Mouse (Mus musculus) T-helper 2 cell (primary cell): Measurements from ENCODE around the gene Il17rd.

ENCODE experiments used
- in situ Hi-C: fragments of 300-600 bp; cut with MboI, MseI; formaldehyde crosslinking; loops from one replicate; pipeline ENCODE4 v1.15.1; 2025; ENCODE audit warnings: high pct_unique_total_duplicates

The Il17rd gene

DNA sequence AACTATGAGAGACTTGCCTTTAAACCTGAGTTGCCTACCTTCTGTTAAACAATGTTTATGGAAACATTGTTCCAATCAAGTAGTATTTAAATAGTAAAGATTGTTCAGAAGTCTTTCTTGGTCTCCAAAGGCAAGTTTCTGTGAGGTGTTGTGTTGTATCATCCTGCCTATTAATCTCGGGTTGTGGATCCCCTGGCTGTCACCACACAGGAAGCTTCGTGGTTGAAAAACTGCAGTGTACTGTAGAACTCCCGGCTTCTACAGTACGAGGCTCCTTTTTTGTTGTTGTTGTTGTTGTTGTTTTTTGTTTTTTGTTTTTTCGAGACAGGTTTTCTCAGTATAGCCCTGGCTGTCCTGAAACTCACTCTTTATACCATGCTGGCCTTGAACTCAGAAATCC lies 46.7 kb downstream of the Il17rd start:
- in situ Hi-C loops = loop anchor here (5.0 kb wide), 1 partner anchor 53 kb away; no protein-coding TSS in a partner anchor

DNA sequence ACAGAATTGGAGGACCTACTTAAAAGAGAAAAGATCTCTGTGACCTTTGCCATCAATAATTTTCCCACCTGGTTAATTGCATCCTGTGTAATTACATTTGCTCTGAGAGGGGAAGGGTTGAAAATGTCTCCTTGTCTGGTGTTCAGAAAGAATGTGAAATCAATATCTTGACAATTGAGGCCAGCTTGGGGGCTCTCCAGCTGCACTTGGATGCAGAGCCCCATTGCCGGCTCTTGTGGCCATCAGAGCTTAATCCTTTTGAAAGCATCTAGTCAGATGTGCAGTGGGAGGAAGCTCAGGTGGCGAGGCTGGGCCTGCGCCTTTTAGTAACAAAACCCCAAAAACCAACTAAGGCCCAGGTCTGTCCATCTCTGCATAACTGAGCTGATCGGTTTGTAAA lies 47.3 kb downstream of the Il17rd start:
- in situ Hi-C loops = loop anchor here (5.0 kb wide), 1 partner anchor 54 kb away; no protein-coding TSS in a partner anchor

DNA sequence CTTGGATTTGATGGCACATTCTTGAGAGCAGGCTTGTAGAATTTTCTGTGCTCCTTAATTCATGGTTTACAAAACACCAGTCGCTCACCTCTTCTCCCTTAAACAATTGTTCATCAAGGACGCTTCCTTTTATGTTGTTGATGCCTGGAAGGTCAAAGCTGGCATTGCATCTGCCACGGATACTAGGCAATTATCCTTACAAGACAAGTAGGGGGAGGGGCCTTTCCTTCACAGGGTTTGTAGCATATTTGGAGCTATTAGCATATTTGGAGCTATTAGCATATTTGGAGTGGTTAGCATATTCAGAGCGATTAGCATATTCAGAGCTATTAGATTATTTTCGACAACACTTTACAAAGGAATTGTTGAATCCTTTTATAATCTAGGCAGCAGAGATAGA lies 55.5 kb downstream of the Il17rd start:
- in situ Hi-C loops = no loop called here

GRCm38 (mm10) chr14:27096133-27096532 lies 57.4 kb downstream of the Il17rd start:
- in situ Hi-C loops = no loop called here

DNA sequence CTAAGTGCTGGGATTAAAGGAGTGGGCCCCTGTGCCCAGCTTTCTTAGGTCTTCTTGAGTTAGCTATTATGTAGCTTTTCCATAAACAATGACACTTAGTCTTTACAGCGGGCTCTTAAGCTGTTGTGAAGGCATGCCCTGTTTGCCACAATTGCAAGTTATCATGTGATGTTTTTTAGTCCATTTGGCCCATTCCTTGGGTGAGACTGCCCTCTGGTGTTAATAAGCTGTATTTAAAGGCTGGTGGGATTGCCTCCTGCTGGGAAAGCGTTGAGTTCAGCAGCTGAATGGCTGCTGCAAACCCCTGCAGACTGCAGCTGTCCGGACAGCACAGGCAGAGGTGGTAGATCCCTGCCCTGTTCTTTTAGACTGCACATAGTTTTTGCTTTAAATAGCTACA lies 58.0 kb downstream of the Il17rd start:
- in situ Hi-C loops = no loop called here

GRCm38 (mm10) chr14:27101735-27102134 lies 63.0 kb downstream of the Il17rd start:
- in situ Hi-C loops = no loop called here

DNA sequence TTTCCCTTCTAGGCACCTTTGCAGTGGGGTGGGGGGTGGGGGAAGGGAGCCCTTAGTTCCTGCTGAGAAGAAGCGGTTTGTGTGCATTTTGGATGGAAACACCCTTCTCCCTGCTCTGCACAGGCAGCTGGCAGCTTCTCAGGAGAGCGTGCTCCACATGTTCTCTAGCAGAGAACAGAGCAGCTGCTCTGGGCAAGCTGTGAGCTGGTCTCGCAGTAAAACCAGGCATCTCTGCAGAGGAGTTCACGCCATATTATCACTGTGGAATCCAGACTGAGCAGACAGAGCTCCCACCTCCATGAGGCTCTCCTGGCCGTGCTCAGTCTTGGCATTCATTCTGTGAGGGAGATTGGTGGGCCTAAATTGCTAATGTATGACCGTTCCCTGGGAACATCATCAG lies 64.0 kb downstream of the Il17rd start:
- in situ Hi-C loops = no loop called here

DNA sequence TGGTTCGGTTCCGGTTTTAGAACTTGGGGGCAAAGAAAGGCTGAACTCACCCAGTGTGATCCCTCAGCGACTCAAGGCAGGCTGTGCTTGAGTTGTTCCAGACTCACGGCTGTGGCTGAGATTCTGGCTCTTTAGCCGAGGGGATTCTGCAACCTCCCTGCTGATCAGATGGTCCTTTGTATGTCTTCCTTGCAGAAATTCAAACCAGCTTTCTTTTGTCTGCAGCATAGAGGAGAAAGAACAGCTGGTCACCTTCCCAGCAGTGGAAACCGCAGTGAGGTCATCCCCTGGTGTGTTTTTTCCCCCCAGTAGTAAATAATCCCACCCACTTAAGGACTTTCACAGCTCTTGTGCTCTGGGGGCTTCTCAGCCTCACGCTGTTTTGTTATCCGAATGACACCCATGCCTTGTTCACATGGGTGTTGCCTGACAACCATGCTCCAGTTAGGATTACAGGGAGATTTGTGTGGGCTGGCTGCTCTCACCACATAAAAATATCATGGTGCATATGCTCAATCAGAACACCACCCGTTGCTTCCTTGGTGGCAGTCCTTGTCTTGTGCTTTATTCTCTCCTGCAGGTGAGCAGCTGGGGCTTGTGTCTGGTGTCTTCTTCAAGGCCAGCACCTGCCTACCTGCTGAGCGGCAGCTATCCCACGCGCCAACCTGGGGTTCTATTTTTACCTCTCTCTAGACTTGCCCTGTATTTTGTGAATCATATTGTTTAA lies 67.2 kb downstream of the Il17rd start:
- in situ Hi-C loops = no loop called here

GRCm38 (mm10) chr14:27108748-27109504 lies 70.2 kb downstream of the Il17rd start:
- in situ Hi-C loops = no loop called here

DNA sequence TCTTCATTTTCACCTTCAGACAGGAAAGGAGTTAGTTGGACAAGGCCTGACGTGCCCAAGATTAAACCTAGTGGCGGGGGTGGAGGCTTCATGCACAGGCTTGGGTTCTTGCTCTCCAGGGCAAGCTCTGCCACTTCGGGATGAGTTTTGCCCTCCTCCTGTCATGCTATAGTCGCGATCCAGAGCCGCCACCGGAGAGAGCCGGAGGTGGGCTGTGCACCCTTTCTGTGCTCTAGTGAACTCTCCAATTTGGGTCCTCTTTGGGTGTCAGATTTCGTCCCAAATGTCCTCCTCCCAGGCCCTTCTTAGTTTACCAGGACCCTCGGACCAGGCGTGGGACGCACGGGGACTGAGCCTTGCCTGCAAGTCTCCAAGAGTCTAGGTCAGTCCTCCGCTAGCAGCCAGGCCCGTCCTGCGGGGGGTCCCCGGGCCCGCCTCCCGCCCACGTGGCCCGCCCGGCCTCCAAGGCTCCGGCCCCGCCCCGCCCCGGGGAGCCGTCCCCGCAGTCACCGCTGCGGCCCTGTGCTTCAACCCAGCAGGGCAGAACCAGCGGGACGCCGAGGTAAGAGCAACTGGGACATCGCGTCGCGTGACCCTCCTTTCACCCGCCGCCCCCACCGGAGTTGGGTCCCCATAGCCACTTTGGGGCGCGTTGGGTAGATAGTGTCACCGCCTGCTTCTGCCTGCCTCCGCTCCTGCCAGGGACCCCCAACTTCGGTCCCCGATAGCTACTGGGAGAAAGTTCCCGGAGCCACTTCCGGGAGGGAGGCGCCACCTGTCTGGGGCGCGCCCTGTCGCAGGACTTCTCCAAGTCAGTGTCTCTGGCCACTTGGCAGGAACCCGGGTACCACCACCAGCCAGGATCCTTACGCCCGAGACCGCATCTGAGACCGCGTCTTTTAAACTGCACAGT lies 75.9 kb downstream of the Il17rd start, which contains the start of gene Arhgef3:
TSS of gene Arhgef3 (plus strand) at position 538 of the 913 bp plus-strand sequence.
- in situ Hi-C loops = no loop called here

DNA sequence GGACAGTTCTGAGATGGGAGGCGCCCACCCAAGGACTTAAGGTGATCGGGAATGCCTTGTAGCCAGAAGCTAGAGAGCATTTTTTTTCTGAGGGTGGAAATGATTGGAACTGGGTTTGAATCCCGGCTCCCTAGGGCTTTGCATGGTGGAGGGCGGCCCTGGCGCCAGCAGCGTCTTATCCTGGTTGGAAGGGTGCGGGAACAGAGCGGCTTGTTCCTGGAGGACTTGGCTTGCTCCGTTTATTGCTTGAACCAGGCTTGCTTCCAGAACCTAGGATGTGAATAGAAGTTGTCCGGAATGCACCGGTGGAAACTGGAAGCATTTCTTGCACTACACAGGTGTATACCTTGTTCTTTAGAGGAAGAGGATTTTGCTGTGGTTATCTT lies 76.5 kb downstream of the Il17rd start:
- in situ Hi-C loops = no loop called here

DNA sequence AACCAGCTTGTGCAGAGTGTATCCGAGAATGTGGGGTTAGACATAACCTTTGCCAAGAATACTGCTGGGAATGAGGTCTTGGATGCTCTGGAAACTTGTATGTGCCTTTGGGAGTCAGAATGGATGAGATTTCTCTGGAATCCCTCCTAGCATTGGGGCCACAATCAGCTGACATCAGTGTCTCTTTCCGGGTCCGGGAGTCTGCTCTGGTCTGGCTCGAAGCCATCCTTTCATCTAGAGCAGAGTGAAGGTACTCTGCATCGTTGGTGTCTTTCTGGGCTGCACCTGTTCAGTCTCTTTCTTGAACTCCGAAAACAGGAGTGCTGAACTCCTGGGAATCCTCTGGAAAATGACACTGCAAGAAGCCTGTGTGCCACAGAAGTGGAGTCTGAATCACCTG lies 77.2 kb downstream of the Il17rd start:
- in situ Hi-C loops = no loop called here

DNA sequence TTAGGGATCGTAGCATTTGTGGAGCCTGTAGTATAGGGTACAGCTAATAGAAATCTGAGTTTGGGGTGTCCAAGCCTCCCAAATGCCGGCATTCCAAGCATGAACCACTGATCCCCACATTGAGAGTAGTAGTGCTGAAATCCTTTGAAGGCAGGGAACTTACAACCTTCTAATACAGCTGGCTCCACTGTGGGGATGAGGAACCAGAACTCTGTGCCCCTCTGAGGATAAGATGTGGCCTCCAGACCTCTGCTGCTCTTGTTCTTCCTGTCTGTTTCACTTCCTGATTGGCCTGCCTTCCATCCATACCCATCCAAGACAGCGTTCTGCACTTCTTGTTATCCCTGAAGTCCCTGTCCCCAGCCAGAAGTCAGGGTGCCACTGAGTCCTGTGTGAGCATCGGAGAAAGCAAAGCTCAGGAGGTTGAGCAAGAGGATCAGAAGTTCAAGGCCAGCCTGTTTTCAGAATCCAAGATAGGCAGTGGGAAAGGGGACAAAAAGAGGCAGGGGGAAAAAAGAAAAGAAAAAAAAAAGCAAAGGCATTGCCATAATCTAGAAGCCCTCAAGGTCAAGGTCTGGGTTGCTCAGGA lies 77.9 kb downstream of the Il17rd start:
- in situ Hi-C loops = no loop called here

GRCm38 (mm10) chr14:27118546-27118945 lies 79.8 kb downstream of the Il17rd start:
- in situ Hi-C loops = no loop called here

DNA sequence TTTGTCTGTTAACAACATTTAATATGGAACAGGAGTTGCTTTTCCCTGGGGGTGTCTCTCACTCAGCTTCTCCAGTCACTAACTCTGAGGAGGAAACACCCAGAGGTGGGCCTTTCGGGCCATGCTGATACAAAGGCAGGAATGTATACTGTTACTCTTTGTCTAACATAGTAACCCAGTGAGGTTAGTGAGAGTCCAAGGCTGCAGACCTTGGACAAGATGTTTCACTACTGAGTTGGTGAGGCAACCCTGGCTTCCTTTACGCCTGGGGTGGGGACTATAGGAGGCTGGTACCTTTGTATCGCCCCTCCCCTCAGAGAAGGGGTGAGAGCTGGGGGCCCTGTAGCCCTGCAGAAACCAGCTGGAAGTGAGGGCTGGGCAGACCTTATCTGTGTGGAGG lies 83.9 kb downstream of the Il17rd start:
- in situ Hi-C loops = no loop called here

- in situ Hi-C loops = no loop called here
These were observed 84.8 kb downstream of the Il17rd start for GRCm38 (mm10) chr14:27123543-27123942.

- in situ Hi-C loops = no loop called here
These were observed 91.3 kb downstream of the Il17rd start for GRCm38 (mm10) chr14:27130031-27130430.

GRCm38 (mm10) chr14:27130676-27131075 lies 91.9 kb downstream of the Il17rd start:
- in situ Hi-C loops = no loop called here

- in situ Hi-C loops = no loop called here
These were observed 92.8 kb downstream of the Il17rd start for GRCm38 (mm10) chr14:27131521-27131920.

- in situ Hi-C loops = no loop called here
These were observed 100.2 kb downstream of the Il17rd start for GRCm38 (mm10) chr14:27138891-27139290.

- in situ Hi-C loops = loop anchor here (10.0 kb wide), 1 partner anchor 775 kb away; no protein-coding TSS in a partner anchor
These were observed 101.2 kb downstream of the Il17rd start for GRCm38 (mm10) chr14:27139968-27140367.
